Mouse (Mus musculus) large intestine, adult 2 months (tissue): ENCODE data around the gene Agt. TPM values are rescaled to one million over a fixed set of nuclear protein-coding genes. Genes with fewer than 3 reads are reported as not detected.

Experiments used
- DNase-seq: peaks from one replicate; pipeline ENCODE4 v3.0.0-alpha.2; 2012; ENCODE audit warnings: low read depth, low spot score
- WGBS: fragments of 180-500 bp; shearing (Covaris S2); methylation state at CpG from one replicate; pipeline ENCODE4 v1.1.7; 2018; 5-methylcytosine and 5-hydroxymethylcytosine counted together
- polyA plus RNA-seq: library from polyadenylated mRNA; depleted of rRNA; stranded (reverse); fragments of >200 nt; gene quantifications from 2 replicates; pipeline ENCODE4 v1.2.3, GENCODE M21; 2012

Gene Agt
- polyA plus RNA-seq, 1 experiment, result 25.2 TPM

- no peak for DNase-seq
- WGBS, result 79% methylated on average over 13 of the region's 13 CpGs
Measured at GRCm38 (mm10) chr8:124556658-124557057, 12.8 kb downstream of the Agt start.

- no peak for DNase-seq
- 79% methylated on average over 7 of the region's 7 CpGs for WGBS
Measured at GRCm38 (mm10) chr8:124556164-124556563, 13.3 kb downstream of the Agt start.

GRCm38 (mm10) chr8:124555113-124555750 lies 14.3 kb downstream of the Agt start:
- no peak for DNase-seq

GRCm38 (mm10) chr8:124551011-124551661 lies 18.4 kb downstream of the Agt start:
- 91% methylated on average over 15 of the region's 15 CpGs for WGBS
- DNase-seq, result no peak

More at GRCm38 (mm10) chr8:124555113-124555750, 14.3 kb downstream of the Agt start:
- WGBS, result 85% methylated on average over 7 of the region's 7 CpGs

- WGBS, result 72% methylated on average over 1 of the region's 1 CpGs
- no peak for DNase-seq
Measured at GRCm38 (mm10) chr8:124548187-124548586, 21.3 kb downstream of the Agt start.

GRCm38 (mm10) chr8:124547269-124547668 lies 22.2 kb downstream of the Agt start:
- WGBS, result 44% methylated on average over 11 of the region's 11 CpGs
- no peak for DNase-seq

- DNase-seq, result no peak
- 78% methylated on average over 7 of the region's 7 CpGs for WGBS
Measured at GRCm38 (mm10) chr8:124546815-124547214, 22.7 kb downstream of the Agt start.

GRCm38 (mm10) chr8:124546371-124546770 lies 23.1 kb downstream of the Agt start:
- 83% methylated on average over 6 of the region's 6 CpGs for WGBS
- DNase-seq, result no peak

GRCm38 (mm10) chr8:124543272-124543671 lies 26.2 kb downstream of the Agt start:
- 88% methylated on average over 5 of the region's 5 CpGs for WGBS
- no peak for DNase-seq

GRCm38 (mm10) chr8:124542001-124542400 lies 27.5 kb downstream of the Agt start:
- 95% methylated on average over 4 of the region's 4 CpGs for WGBS
- no peak for DNase-seq

- DNase-seq, result no peak
- 84% methylated on average over 12 of the region's 12 CpGs for WGBS
Measured at GRCm38 (mm10) chr8:124540906-124541305, 28.6 kb downstream of the Agt start.

GRCm38 (mm10) chr8:124535451-124535850 lies 34.1 kb downstream of the Agt start:
- DNase-seq, result no peak
- WGBS, result 80% methylated on average over 5 of the region's 5 CpGs

GRCm38 (mm10) chr8:124532626-124533025 lies 36.9 kb downstream of the Agt start:
- DNase-seq, result no peak
- 94% methylated on average over 3 of the region's 3 CpGs for WGBS

GRCm38 (mm10) chr8:124530996-124531395 lies 38.5 kb downstream of the Agt start:
- 80% methylated on average over 4 of the region's 4 CpGs for WGBS
- DNase-seq, result no peak

GRCm38 (mm10) chr8:124530556-124530955 lies 39.0 kb downstream of the Agt start:
- no peak for DNase-seq
- 88% methylated on average over 7 of the region's 7 CpGs for WGBS

GRCm38 (mm10) chr8:124530076-124530475 lies 39.4 kb downstream of the Agt start:
- WGBS, result 85% methylated on average over 14 of the region's 14 CpGs
- no peak for DNase-seq

GRCm38 (mm10) chr8:124526261-124526660 lies 43.2 kb downstream of the Agt start:
- no peak for DNase-seq
- WGBS, result 80% methylated on average over 11 of the region's 11 CpGs

GRCm38 (mm10) chr8:124521946-124522345 lies 47.6 kb downstream of the Agt start:
- 65% methylated on average over 6 of the region's 6 CpGs for WGBS
- no peak for DNase-seq

GRCm38 (mm10) chr8:124520249-124521080 lies 49.0 kb downstream of the Agt start, which contains the start of gene Cog2:
Gene Cog2, plus strand, starts transcription at chr8:124520767.
- 10% methylated on average over 50 of the region's 50 CpGs for WGBS
- DNase-seq, result peak; percentile 71

- WGBS, result 62% methylated on average over 6 of the region's 6 CpGs
Measured at GRCm38 (mm10) chr8:124517142-124517541, 52.4 kb downstream of the Agt start.

More at GRCm38 (mm10) chr8:124517142-124517541, 52.4 kb downstream of the Agt start:
- DNase-seq, result no peak
